Mouse (Mus musculus) forebrain, embryonic 13.5 days (tissue): ENCODE results near the gene Camk1d. TPM values are rescaled to one million over a fixed set of nuclear protein-coding genes. Genes with fewer than 3 reads are reported as not detected.

ENCODE experiments used
- ATAC-seq: fragments of 200-750 bp; cut with Nextera tagmentation; 2 replicates; pipeline ENCODE4 v1.8.0; 2017
- H3K27ac ChIP-seq: fragments of 300-500 bp; sonication (generic); 2 replicates; pipeline ENCODE4 v1.5.1; 2015; ENCODE audit warnings: inconsistent platforms, mild to moderate bottlenecking, moderate library complexity
- H3K27me3 ChIP-seq: fragments of 300-500 bp; sonication (generic); 2 replicates; pipeline ENCODE4 v1.6.1; 2015; ENCODE audit warnings: mild to moderate bottlenecking, inconsistent platforms
- H3K36me3 ChIP-seq: fragments of 300-500 bp; sonication (generic); 2 replicates; pipeline ENCODE4 v1.6.1; 2015; ENCODE audit warnings: mild to moderate bottlenecking, inconsistent platforms; ENCODE audit not compliant: poor library complexity, severe bottlenecking
- H3K4me1 ChIP-seq: fragments of 300-500 bp; sonication (generic); 2 replicates; pipeline ENCODE4 v1.6.1; 2015; ENCODE audit warnings: inconsistent platforms
- H3K4me2 ChIP-seq: fragments of 300-500 bp; sonication (generic); 2 replicates; pipeline ENCODE4 v1.6.1; 2015; ENCODE audit warnings: inconsistent platforms, mild to moderate bottlenecking, moderate library complexity
- H3K4me3 ChIP-seq: fragments of 300-500 bp; sonication (generic); 2 replicates; pipeline ENCODE4 v1.5.1; 2015; ENCODE audit warnings: mild to moderate bottlenecking, inconsistent platforms
- H3K9ac ChIP-seq: fragments of 300-500 bp; sonication (generic); 2 replicates; pipeline ENCODE4 v1.6.1; 2015; ENCODE audit warnings: mild to moderate bottlenecking, inconsistent platforms
- H3K9me3 ChIP-seq: fragments of 300-500 bp; sonication (generic); replicated peaks from 2 replicates; pipeline ENCODE4 v1.6.1; 2016; ENCODE audit warnings: inconsistent platforms
- WGBS: fragments of 180-500 bp; shearing (Covaris S2); methylation state at CpG from one replicate; pipeline ENCODE4 v1.1.7; 2015; 5-methylcytosine and 5-hydroxymethylcytosine counted together
- polyA plus RNA-seq: library from polyadenylated mRNA; unstranded; fragments of >200 nt; fragmentation: Nextera tagmentation; extraction: Ambion mirVana; gene quantifications from 2 replicates; pipeline ENCODE4 v1.2.1, GENCODE M21; 2015

Camk1d gene
- polyA plus RNA-seq, 1 experiment from 2014 or later, result 2.8 TPM

GRCm38 (mm10) chr2:5584318-5585027 is 129.8 kb downstream of the Camk1d start:
- Histone ChIP-seq H3K4me3 (no peak overlapping the region), H3K36me3 (no peaks in the 10 kb centered on the region), H3K27me3 (no peaks in the 10 kb centered on the region), H3K9me3 (no peaks in the 10 kb centered on the region), H3K9ac (no peak overlapping the region), H3K27ac (no peak overlapping the region), H3K4me1 (no peaks in the 10 kb centered on the region), H3K4me2 (no peak overlapping the region)
- 70% methylated on average over 6 of the region's 6 CpGs for WGBS
- ATAC-seq, result no peak

- no peaks in the 10 kb centered on the region for H3K36me3 ChIP-seq
- peaks cover 19% of the 10 kb centered on the region for H3K4me1 ChIP-seq
- ATAC-seq, result no peak
- 84% methylated on average over 4 of the region's 4 CpGs for WGBS
- no peak overlapping the region for H3K4me3 ChIP-seq
- no peak overlapping the region for H3K27ac ChIP-seq
- H3K9me3 ChIP-seq, result no peaks in the 10 kb centered on the region
- no peak overlapping the region for H3K4me2 ChIP-seq
- no peaks in the 10 kb centered on the region for H3K27me3 ChIP-seq
- H3K9ac ChIP-seq, result no peak overlapping the region
Observed at GRCm38 (mm10) chr2:5579391-5579790, 134.9 kb downstream of the Camk1d start.

GRCm38 (mm10) chr2:5577399-5578129 is 136.8 kb downstream of the Camk1d start:
- Histone ChIP-seq H3K27ac (peak overlapping the region; percentile 25; the same call in 1 of the 2 replicates), H3K36me3 (no peaks in the 10 kb centered on the region), H3K9ac (no peak overlapping the region), H3K27me3 (no peaks in the 10 kb centered on the region), H3K4me1 (peaks cover 19% of the 10 kb centered on the region), H3K4me2 (no peak overlapping the region), H3K4me3 (no peak overlapping the region), H3K9me3 (no peaks in the 10 kb centered on the region)
- 48% methylated on average over 9 of the region's 9 CpGs for WGBS
- ATAC-seq, result peak; percentile 70

GRCm38 (mm10) chr2:5572314-5573006 is 141.9 kb downstream of the Camk1d start:
- WGBS, result 63% methylated on average over 10 of the region's 10 CpGs
- H3K9me3 ChIP-seq, result no peaks in the 10 kb centered on the region

GRCm38 (mm10) chr2:5566611-5567010 is 147.7 kb downstream of the Camk1d start:
- no peaks in the 10 kb centered on the region for H3K36me3 ChIP-seq
- no peaks in the 10 kb centered on the region for H3K27me3 ChIP-seq
- H3K9me3 ChIP-seq, result no peaks in the 10 kb centered on the region
- H3K27ac ChIP-seq, result no peak overlapping the region
- 90% methylated on average over 5 of the region's 5 CpGs for WGBS
- H3K4me2 ChIP-seq, result no peak overlapping the region
- H3K4me1 ChIP-seq, result peaks cover 12% of the 10 kb centered on the region; the same call in 1 of the 2 replicates
- H3K9ac ChIP-seq, result no peak overlapping the region
- H3K4me3 ChIP-seq, result no peak overlapping the region
- ATAC-seq, result no peak

More at GRCm38 (mm10) chr2:5572314-5573006, 141.9 kb downstream of the Camk1d start:
- H3K4me3 ChIP-seq, result no peak overlapping the region
- no peak overlapping the region for H3K4me2 ChIP-seq
- H3K4me1 ChIP-seq, result peaks cover 22% of the 10 kb centered on the region
- 0 out of 2 replicates have a peak, but pooled peaks have one; percentile 23 for ATAC-seq
- H3K27me3 ChIP-seq, result no peaks in the 10 kb centered on the region
- no peak overlapping the region for H3K9ac ChIP-seq
- H3K36me3 ChIP-seq, result no peaks in the 10 kb centered on the region
- H3K27ac ChIP-seq, result no peak overlapping the region

GRCm38 (mm10) chr2:5563685-5564084 is 150.6 kb downstream of the Camk1d start:
- 86% methylated on average over 4 of the region's 4 CpGs for WGBS
- Histone ChIP-seq H3K4me2 (no peak overlapping the region), H3K27me3 (no peaks in the 10 kb centered on the region)

GRCm38 (mm10) chr2:5561446-5561845 is 152.9 kb downstream of the Camk1d start:
- Histone ChIP-seq H3K9ac (no peak overlapping the region), H3K4me2 (no peak overlapping the region), H3K27ac (no peak overlapping the region), H3K4me3 (no peak overlapping the region), H3K4me1 (no peaks in the 10 kb centered on the region), H3K36me3 (no peaks in the 10 kb centered on the region), H3K27me3 (no peaks in the 10 kb centered on the region), H3K9me3 (no peaks in the 10 kb centered on the region)
- WGBS, result 95% methylated on average over 3 of the region's 3 CpGs
- no peak for ATAC-seq

More at GRCm38 (mm10) chr2:5563685-5564084, 150.6 kb downstream of the Camk1d start:
- H3K36me3 ChIP-seq, result no peaks in the 10 kb centered on the region
- no peak overlapping the region for H3K9ac ChIP-seq
- H3K27ac ChIP-seq, result no peak overlapping the region
- ATAC-seq, result no peak
- H3K9me3 ChIP-seq, result no peaks in the 10 kb centered on the region
- H3K4me3 ChIP-seq, result no peak overlapping the region
- H3K4me1 ChIP-seq, result no peaks in the 10 kb centered on the region

- Histone ChIP-seq H3K27me3 (no peaks in the 10 kb centered on the region), H3K4me3 (no peak overlapping the region), H3K27ac (no peak overlapping the region), H3K9ac (no peak overlapping the region), H3K9me3 (no peaks in the 10 kb centered on the region), H3K4me1 (no peaks in the 10 kb centered on the region), H3K4me2 (no peak overlapping the region), H3K36me3 (no peaks in the 10 kb centered on the region)
- no peak for ATAC-seq
- 91% methylated on average over 3 of the region's 3 CpGs for WGBS
Observed at GRCm38 (mm10) chr2:5553264-5553663, 161.1 kb downstream of the Camk1d start.

- H3K4me3 ChIP-seq, result no peak overlapping the region
- H3K9ac ChIP-seq, result no peak overlapping the region
- H3K4me1 ChIP-seq, result no peaks in the 10 kb centered on the region
- WGBS, result 97% methylated on average over 5 of the region's 5 CpGs
- H3K27ac ChIP-seq, result no peak overlapping the region
- no peaks in the 10 kb centered on the region for H3K27me3 ChIP-seq
- H3K36me3 ChIP-seq, result no peaks in the 10 kb centered on the region
- ATAC-seq, result no peak
- H3K9me3 ChIP-seq, result no peaks in the 10 kb centered on the region
- no peak overlapping the region for H3K4me2 ChIP-seq
Observed at GRCm38 (mm10) chr2:5551758-5552255, 162.5 kb downstream of the Camk1d start.

- no peaks in the 10 kb centered on the region for H3K27me3 ChIP-seq
- H3K9ac ChIP-seq, result no peak overlapping the region
- H3K4me1 ChIP-seq, result no peaks in the 10 kb centered on the region
- no peak overlapping the region for H3K4me2 ChIP-seq
- no peak overlapping the region for H3K4me3 ChIP-seq
- no peaks in the 10 kb centered on the region for H3K36me3 ChIP-seq
- H3K27ac ChIP-seq, result no peak overlapping the region
- no peak for ATAC-seq
- no peaks in the 10 kb centered on the region for H3K9me3 ChIP-seq
- WGBS, result 96% methylated on average over 2 of the region's 2 CpGs
Observed at GRCm38 (mm10) chr2:5549334-5549733, 165.0 kb downstream of the Camk1d start.

- H3K36me3 ChIP-seq, result no peaks in the 10 kb centered on the region
- H3K4me3 ChIP-seq, result no peak overlapping the region
- no peak for ATAC-seq
- no peaks in the 10 kb centered on the region for H3K9me3 ChIP-seq
- H3K4me2 ChIP-seq, result no peak overlapping the region
- H3K27me3 ChIP-seq, result no peaks in the 10 kb centered on the region
- no peaks in the 10 kb centered on the region for H3K4me1 ChIP-seq
- 92% methylated on average over 4 of the region's 4 CpGs for WGBS
- H3K9ac ChIP-seq, result no peak overlapping the region
- no peak overlapping the region for H3K27ac ChIP-seq
Observed at GRCm38 (mm10) chr2:5548872-5549271, 165.4 kb downstream of the Camk1d start.

- Histone ChIP-seq H3K27ac (no peak overlapping the region), H3K4me2 (no peak overlapping the region), H3K9ac (no peak overlapping the region), H3K4me1 (no peaks in the 10 kb centered on the region), H3K9me3 (no peaks in the 10 kb centered on the region), H3K36me3 (no peaks in the 10 kb centered on the region), H3K4me3 (no peak overlapping the region), H3K27me3 (no peaks in the 10 kb centered on the region)
- 72% methylated on average over 3 of the region's 3 CpGs for WGBS
- ATAC-seq, result no peak
Observed at GRCm38 (mm10) chr2:5540870-5541269, 173.4 kb downstream of the Camk1d start.
